Mouse (Mus musculus) lung, postnatal 4 days (tissue): ENCODE data around the gene Olfr155.
A peak's percentile ranks its signal among the peaks of the same experiment; 100 is the strongest.

Experiments used
- DNase-seq, 2 experiments: peaks; one replicate each; pipeline ENCODE4 v3.0.0; 2021

Gene Olfr155

GRCm38 (mm10) chr4:43851265-43851664 lies at the start of gene Olfr155:
Gene Olfr155 (plus strand): TSS chr4:43851565.
- no peak for DNase-seq

GRCm38 (mm10) chr4:43822896-43823550 lies 28.3 kb upstream of the Olfr155 start:
- DNase-seq, result no peak

- DNase-seq, result peak; percentile 36 to 51
Measured at GRCm38 (mm10) chr4:43823845-43824337, 27.5 kb upstream of the Olfr155 start, which contains the start of gene Olfr156. Gene Olfr156 (minus strand): TSS chr4:43823895.

GRCm38 (mm10) chr4:43828806-43829205 lies 22.6 kb upstream of the Olfr155 start:
- no peak for DNase-seq

- no peak for DNase-seq
Measured at GRCm38 (mm10) chr4:43832031-43832430, 19.3 kb upstream of the Olfr155 start.

- DNase-seq, result no peak
Measured at GRCm38 (mm10) chr4:43833752-43834151, 17.6 kb upstream of the Olfr155 start.

GRCm38 (mm10) chr4:43834749-43835148 lies 16.6 kb upstream of the Olfr155 start:
- DNase-seq, result no peak

- DNase-seq, result no peak
Measured at GRCm38 (mm10) chr4:43838326-43838725, 13.0 kb upstream of the Olfr155 start.

- no peak for DNase-seq
Measured at GRCm38 (mm10) chr4:43840101-43840500, 11.3 kb upstream of the Olfr155 start, which contains the start of gene Olfr157. Gene Olfr157 (minus strand): TSS chr4:43840201.

- DNase-seq, result no peak
Measured at GRCm38 (mm10) chr4:43854101-43854500, 2.7 kb downstream of the Olfr155 start.

- no peak for DNase-seq
Measured at GRCm38 (mm10) chr4:43859886-43860285, 8.5 kb downstream of the Olfr155 start.

GRCm38 (mm10) chr4:43860744-43861519 lies 9.6 kb downstream of the Olfr155 start:
- peak; percentile 51 to 76 for DNase-seq

GRCm38 (mm10) chr4:43863298-43863697 lies 11.9 kb downstream of the Olfr155 start:
- DNase-seq, result no peak

GRCm38 (mm10) chr4:43869821-43870220 lies 18.5 kb downstream of the Olfr155 start:
- no peak for DNase-seq

GRCm38 (mm10) chr4:43874501-43874900 lies 23.1 kb downstream of the Olfr155 start:
- DNase-seq, result no peak

GRCm38 (mm10) chr4:43875160-43875918 lies 24.0 kb downstream of the Olfr155 start, which contains the start of gene Reck:
Gene Reck (plus strand): TSS chr4:43875530.
- DNase-seq, result peak; percentile 90 to 92

GRCm38 (mm10) chr4:43875919-43876411 lies 24.6 kb downstream of the Olfr155 start:
- no peak for DNase-seq

- DNase-seq, result no peak
Measured at GRCm38 (mm10) chr4:43877230-43877629, 25.9 kb downstream of the Olfr155 start.

GRCm38 (mm10) chr4:43878121-43878776 lies 26.9 kb downstream of the Olfr155 start:
- DNase-seq, result peak in 1 of 2 experiments; percentile 8

- no peak for DNase-seq
Measured at GRCm38 (mm10) chr4:43879566-43879965, 28.2 kb downstream of the Olfr155 start.

- no peak for DNase-seq
Measured at GRCm38 (mm10) chr4:43884196-43884595, 32.8 kb downstream of the Olfr155 start.

GRCm38 (mm10) chr4:43891247-43891646 lies 39.9 kb downstream of the Olfr155 start:
- DNase-seq, result no peak
